Mouse (Mus musculus) kidney, embryonic 14.5 days (tissue): ENCODE measurements at regions not wholly inside any gene's neighbourhood (a gene's known extent, or its start where the extent isn't known, plus 50 kb on each side); places are given as distances from the start of the nearest gene placed in this dataset.

Source experiments
- ATAC-seq: fragments of 200-750 bp; cut with Nextera tagmentation; 2 replicates; pipeline ENCODE4 v1.8.0; 2017; ENCODE audit warnings: moderate number of reproducible peaks, mild to moderate bottlenecking, moderate TSS enrichment, moderate library complexity; ENCODE audit not compliant: low FRiP score, low TSS enrichment
- H3K27ac ChIP-seq: fragments of 300-500 bp; sonication (generic); 2 replicates; pipeline ENCODE4 v1.5.1; 2014; ENCODE audit warnings: low read depth, mild to moderate bottlenecking, low read length, moderate library complexity, mixed read lengths
- H3K27me3 ChIP-seq: fragments of 300-500 bp; sonication (generic); 2 replicates; pipeline ENCODE4 v1.6.1; 2014; ENCODE audit warnings: mild to moderate bottlenecking, low read length; ENCODE audit not compliant: control insufficient read depth, insufficient read depth
- H3K36me3 ChIP-seq: fragments of 300-500 bp; sonication (generic); 2 replicates; pipeline ENCODE4 v1.6.1; 2014; ENCODE audit warnings: low read length, mixed read lengths; ENCODE audit not compliant: control insufficient read depth, insufficient read depth
- H3K4me1 ChIP-seq: fragments of 300-500 bp; sonication (generic); 2 replicates; pipeline ENCODE4 v1.6.1; 2014; ENCODE audit warnings: low read length, mixed read lengths; ENCODE audit not compliant: control insufficient read depth, insufficient read depth
- H3K4me2 ChIP-seq: fragments of 300-500 bp; sonication (generic); replicated peaks from 2 replicates; pipeline ENCODE4 v1.6.1; 2014; ENCODE audit warnings: low read depth, mild to moderate bottlenecking, low read length
- H3K4me3 ChIP-seq: fragments of 300-500 bp; sonication (generic); 2 replicates; pipeline ENCODE4 v1.5.1; 2014; ENCODE audit warnings: mild to moderate bottlenecking, low read length
- H3K9ac ChIP-seq: fragments of 300-500 bp; sonication (generic); 2 replicates; pipeline ENCODE4 v1.6.1; 2014; ENCODE audit warnings: low read depth, mild to moderate bottlenecking, low read length, moderate library complexity
- H3K9me3 ChIP-seq: fragments of 300-500 bp; sonication (generic); 2 replicates; pipeline ENCODE4 v1.6.1; 2016; ENCODE audit warnings: low read length; ENCODE audit not compliant: control insufficient read depth
- WGBS: fragments of 180-500 bp; shearing (Covaris S2); extraction: QIAGEN DNeasy Blood & Tissue Kit; methylation state at CpG from one replicate; pipeline ENCODE4 v1.1.7; 2014; 5-methylcytosine and 5-hydroxymethylcytosine counted together

DNA sequence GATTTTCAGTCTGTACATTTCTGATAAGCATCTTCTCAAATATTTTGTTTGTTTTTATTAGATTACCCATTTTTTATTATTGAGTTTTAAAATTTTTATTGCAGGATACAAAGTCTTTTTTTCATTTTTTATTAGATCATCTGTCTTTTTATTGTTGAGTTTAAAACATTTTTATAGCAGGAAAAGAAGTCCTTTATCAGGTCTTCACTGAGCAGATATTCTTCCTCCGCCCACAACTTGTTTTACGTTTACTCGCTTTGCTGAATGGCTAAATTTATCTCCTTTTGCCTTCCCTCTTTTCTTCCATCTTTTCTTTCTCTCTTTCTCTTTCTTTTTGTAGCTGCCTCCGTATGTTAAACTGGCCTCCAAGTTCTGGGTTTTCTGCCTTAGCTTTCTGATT, 721.5 kb downstream of the Adgrl2 start:
- no peak overlapping the region for H3K9ac ChIP-seq
- H3K27ac ChIP-seq, result no peak overlapping the region
- H3K4me2 ChIP-seq, result no peak overlapping the region
- H3K36me3 ChIP-seq, result no peaks in the 10 kb centered on the region
- WGBS, result 89% methylated on average over 4 of the region's 4 CpGs
- ATAC-seq, result no peak
- H3K4me1 ChIP-seq, result no peaks in the 10 kb centered on the region
- no peak overlapping the region for H3K4me3 ChIP-seq
- H3K9me3 ChIP-seq, result no peaks in the 10 kb centered on the region
- H3K27me3 ChIP-seq, result no peaks in the 10 kb centered on the region

GRCm38 (mm10) chr3:148259211-148259610, 731.1 kb downstream of the Adgrl2 start:
- Histone ChIP-seq H3K4me1 (no peaks in the 10 kb centered on the region), H3K27ac (no peak overlapping the region), H3K27me3 (no peaks in the 10 kb centered on the region), H3K4me3 (no peak overlapping the region), H3K36me3 (no peaks in the 10 kb centered on the region), H3K9ac (no peak overlapping the region), H3K4me2 (no peak overlapping the region), H3K9me3 (no peaks in the 10 kb centered on the region)
- ATAC-seq, result no peak
- 86% methylated on average over 1 of the region's 1 CpGs for WGBS

- no peak overlapping the region for H3K4me3 ChIP-seq
- no peak for ATAC-seq
- no peaks in the 10 kb centered on the region for H3K4me1 ChIP-seq
- no peaks in the 10 kb centered on the region for H3K36me3 ChIP-seq
- H3K9me3 ChIP-seq, result no peaks in the 10 kb centered on the region
- no peak overlapping the region for H3K4me2 ChIP-seq
- 83% methylated on average over 1 of the region's 1 CpGs for WGBS
- H3K27me3 ChIP-seq, result no peaks in the 10 kb centered on the region
- no peak overlapping the region for H3K27ac ChIP-seq
- H3K9ac ChIP-seq, result no peak overlapping the region
Measured at GRCm38 (mm10) chr3:148248617-148249016, 741.7 kb downstream of the Adgrl2 start.

- Histone ChIP-seq H3K9me3 (no peaks in the 10 kb centered on the region), H3K4me1 (no peaks in the 10 kb centered on the region), H3K4me3 (no peak overlapping the region), H3K36me3 (no peaks in the 10 kb centered on the region), H3K4me2 (no peak overlapping the region), H3K9ac (no peak overlapping the region), H3K27ac (no peak overlapping the region), H3K27me3 (no peaks in the 10 kb centered on the region)
- ATAC-seq, result no peak
Measured at GRCm38 (mm10) chr3:148246786-148247185, 743.6 kb downstream of the Adgrl2 start.

- ATAC-seq, result no peak
- H3K27ac ChIP-seq, result no peak overlapping the region
- H3K4me2 ChIP-seq, result no peak overlapping the region
- no peaks in the 10 kb centered on the region for H3K9me3 ChIP-seq
- no peaks in the 10 kb centered on the region for H3K36me3 ChIP-seq
- no peak overlapping the region for H3K9ac ChIP-seq
- no peaks in the 10 kb centered on the region for H3K4me1 ChIP-seq
- no peaks in the 10 kb centered on the region for H3K27me3 ChIP-seq
- no peak overlapping the region for H3K4me3 ChIP-seq
Measured at GRCm38 (mm10) chr3:148238093-148238492, 752.3 kb downstream of the Adgrl2 start.

GRCm38 (mm10) chr3:148237555-148237954, 752.8 kb downstream of the Adgrl2 start:
- Histone ChIP-seq H3K27ac (no peak overlapping the region), H3K27me3 (no peaks in the 10 kb centered on the region), H3K9ac (no peak overlapping the region), H3K4me1 (no peaks in the 10 kb centered on the region), H3K36me3 (no peaks in the 10 kb centered on the region), H3K4me2 (no peak overlapping the region), H3K9me3 (no peaks in the 10 kb centered on the region), H3K4me3 (no peak overlapping the region)
- WGBS, result 79% methylated on average over 6 of the region's 6 CpGs
- ATAC-seq, result no peak

DNA sequence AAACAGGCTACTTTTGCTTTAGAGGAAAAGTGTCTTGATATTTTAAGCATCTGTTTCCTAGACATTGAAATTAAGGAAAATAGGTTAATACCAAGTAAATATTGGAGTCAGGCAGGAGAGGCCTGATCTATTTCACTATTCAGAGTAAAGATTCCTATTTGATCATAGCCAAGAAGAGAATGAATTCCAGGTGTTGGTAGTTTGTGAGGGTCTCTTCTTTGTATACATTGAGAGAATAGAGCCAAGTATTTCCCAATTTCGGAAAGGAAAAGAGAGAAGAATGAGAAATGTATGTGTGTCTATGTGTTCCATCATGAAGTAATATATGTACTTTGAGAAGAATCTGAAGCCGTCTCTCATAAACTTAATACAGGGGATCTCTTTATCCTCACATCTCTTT, 756.7 kb downstream of the Adgrl2 start:
- Histone ChIP-seq H3K9ac (no peak overlapping the region), H3K27me3 (no peaks in the 10 kb centered on the region), H3K36me3 (no peaks in the 10 kb centered on the region), H3K27ac (no peak overlapping the region), H3K4me3 (no peak overlapping the region), H3K4me2 (no peak overlapping the region), H3K9me3 (no peaks in the 10 kb centered on the region), H3K4me1 (no peaks in the 10 kb centered on the region)
- 91% methylated on average over 2 of the region's 2 CpGs for WGBS
- no peak for ATAC-seq

DNA sequence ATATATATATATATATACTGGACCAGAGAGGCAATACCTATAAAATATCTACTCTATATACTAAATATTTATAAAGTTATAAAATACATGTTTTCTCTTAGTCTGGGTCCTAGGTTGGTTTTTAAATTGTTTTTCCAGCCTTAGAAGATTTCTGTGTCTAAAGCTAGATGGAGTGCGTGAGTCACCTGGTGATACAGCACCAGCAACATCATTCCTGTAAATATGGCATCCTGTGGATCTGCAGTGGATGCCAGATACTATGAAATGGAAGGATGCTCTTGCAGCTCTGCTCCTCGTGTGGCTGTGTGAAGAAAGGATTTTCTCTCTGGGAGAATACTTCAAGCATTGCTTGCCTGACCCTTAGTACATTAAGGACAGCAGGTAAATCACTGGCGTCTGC, 761.2 kb downstream of the Adgrl2 start:
- H3K4me2 ChIP-seq, result no peak overlapping the region
- H3K9ac ChIP-seq, result no peak overlapping the region
- WGBS, result 67% methylated on average over 3 of the region's 3 CpGs
- no peaks in the 10 kb centered on the region for H3K4me1 ChIP-seq
- H3K4me3 ChIP-seq, result no peak overlapping the region
- H3K27me3 ChIP-seq, result no peaks in the 10 kb centered on the region
- H3K27ac ChIP-seq, result no peak overlapping the region
- no peaks in the 10 kb centered on the region for H3K36me3 ChIP-seq
- ATAC-seq, result no peak
- no peaks in the 10 kb centered on the region for H3K9me3 ChIP-seq

GRCm38 (mm10) chr3:148228002-148228707, 762.2 kb downstream of the Adgrl2 start:
- H3K9me3 ChIP-seq, result no peaks in the 10 kb centered on the region
- no peak overlapping the region for H3K27ac ChIP-seq
- no peaks in the 10 kb centered on the region for H3K36me3 ChIP-seq
- H3K9ac ChIP-seq, result no peak overlapping the region
- no peak overlapping the region for H3K4me3 ChIP-seq
- no peaks in the 10 kb centered on the region for H3K4me1 ChIP-seq
- 69% methylated on average over 9 of the region's 9 CpGs for WGBS
- no peak overlapping the region for H3K4me2 ChIP-seq
- no peaks in the 10 kb centered on the region for H3K27me3 ChIP-seq
- no peak for ATAC-seq
